Mouse (Mus musculus) adrenal gland, adult 2 months (tissue): Measurements from ENCODE around the gene Gm20877. TPM values are rescaled to one million over a fixed set of nuclear protein-coding genes. Genes with fewer than 3 reads are reported as not detected.
"Not testable (repeated sequence)": the region's sequence is repeated elsewhere in the genome, so short reads cannot be mapped to it uniquely, and the experiment has no call there.

ENCODE experiments used
- DNase-seq: peaks from one replicate; pipeline ENCODE4 v3.0.0; 2021
- long read RNA-seq: library from polyadenylated mRNA; stranded (forward); transcript quantifications from one replicate; pipeline ENCODE4 v2.0.0, GENCODE M21; 2021
- polyA plus RNA-seq: library from polyadenylated mRNA; depleted of rRNA; stranded (reverse); fragments of >200 nt; gene quantifications from 2 replicates; pipeline ENCODE4 v1.2.3, GENCODE M21; 2012; rRNA removed
- total RNA-seq, 2 experiments: library from RNA; stranded (reverse); gene quantifications; 2 replicates each; pipeline ENCODE4 v1.2.3; 2021

Gm20877 gene
- total RNA-seq, result not detected
- polyA plus RNA-seq, result not detected in 2 replicates
- long read RNA-seq, result 0 reads

- DNase-seq, result not testable (repeated sequence)
These were observed at the start of gene Gm20877 for GRCm38 (mm10) chrY:17093573-17093972. Gene Gm20877, plus strand, starts transcription at chrY:17093873.
